Mouse (Mus musculus): Measurements from ENCODE around the gene Mapk10. TPM values are rescaled to one million over a fixed set of nuclear protein-coding genes. Genes with fewer than 3 reads are reported as not detected.

Gene Mapk10
- polyA plus RNA-seq, 1 experiment from 2014 or later: 0.32 TPM

GRCm38 (mm10) chr5:102904066-102904465 lies 307.1 kb downstream of the Mapk10 start:
- Histone ChIP-seq H3K4me2 (no peak overlapping the region), H3K4me3 (ENCODE audit: low read depth, low read length) (no peak overlapping the region), H3K4me1 (replicated peaks; ENCODE audit: control insufficient read depth, insufficient read depth, low read length) (no peaks in the 10 kb centered on the region), H3K27ac (ENCODE audit: low read depth, low read length) (no peak overlapping the region), H3K27me3 (replicated peaks; ENCODE audit: control insufficient read depth, insufficient read depth, low read length) (no peaks in the 10 kb centered on the region), H3K9me3 (ENCODE audit: control insufficient read depth, low read length) (no peaks in the 10 kb centered on the region), H3K9ac (ENCODE audit: low read depth, low read length) (no peak overlapping the region), H3K36me3 (ENCODE audit: control insufficient read depth, insufficient read depth, low read length) (no peaks in the 10 kb centered on the region)
- DNase-seq (ENCODE audit: low spot score) (no peak), ATAC-seq (replicated peaks; ENCODE audit: low FRiP score) (no peak)
- WGBS: 71% methylated on average over 12 of the region's 12 CpGs

GRCm38 (mm10) chr5:102903487-102903886 lies 307.6 kb downstream of the Mapk10 start:
- Histone ChIP-seq H3K9ac (ENCODE audit: low read depth, low read length) (no peak overlapping the region), H3K27ac (ENCODE audit: low read depth, low read length) (no peak overlapping the region), H3K4me1 (replicated peaks; ENCODE audit: control insufficient read depth, insufficient read depth, low read length) (no peaks in the 10 kb centered on the region), H3K4me2 (no peak overlapping the region), H3K9me3 (ENCODE audit: control insufficient read depth, low read length) (no peaks in the 10 kb centered on the region), H3K36me3 (ENCODE audit: control insufficient read depth, insufficient read depth, low read length) (no peaks in the 10 kb centered on the region), H3K4me3 (ENCODE audit: low read depth, low read length) (no peak overlapping the region), H3K27me3 (replicated peaks; ENCODE audit: control insufficient read depth, insufficient read depth, low read length) (no peaks in the 10 kb centered on the region)
- DNase-seq (ENCODE audit: low spot score) (no peak), ATAC-seq (replicated peaks; ENCODE audit: low FRiP score) (no peak)
- WGBS: 93% methylated on average over 9 of the region's 9 CpGs

GRCm38 (mm10) chr5:102901176-102901575 lies 310.0 kb downstream of the Mapk10 start:
- ATAC-seq (replicated peaks; ENCODE audit: low FRiP score): no peak
- Histone ChIP-seq H3K27me3 (replicated peaks; ENCODE audit: control insufficient read depth, insufficient read depth, low read length) (no peaks in the 10 kb centered on the region), H3K27ac (ENCODE audit: low read depth, low read length) (no peak overlapping the region), H3K36me3 (ENCODE audit: control insufficient read depth, insufficient read depth, low read length) (no peaks in the 10 kb centered on the region), H3K4me2 (no peak overlapping the region), H3K9me3 (ENCODE audit: control insufficient read depth, low read length) (no peaks in the 10 kb centered on the region), H3K4me3 (ENCODE audit: low read depth, low read length) (no peak overlapping the region), H3K9ac (ENCODE audit: low read depth, low read length) (no peak overlapping the region), H3K4me1 (replicated peaks; ENCODE audit: control insufficient read depth, insufficient read depth, low read length) (no peaks in the 10 kb centered on the region)
- no peak for DNase-seq (ENCODE audit: low spot score)
- WGBS: 72% methylated on average over 5 of the region's 5 CpGs

- no peak overlapping the region for H3K4me2 ChIP-seq
- no peak overlapping the region for H3K27ac ChIP-seq (ENCODE audit: low read depth, low read length)
- no peak overlapping the region for H3K4me3 ChIP-seq (ENCODE audit: low read depth, low read length)
- H3K4me1 ChIP-seq (replicated peaks; ENCODE audit: control insufficient read depth, insufficient read depth, low read length): no peaks in the 10 kb centered on the region
- H3K9me3 ChIP-seq (ENCODE audit: control insufficient read depth, low read length): no peaks in the 10 kb centered on the region
- DNase-seq (ENCODE audit: low spot score): no peak
- no peaks in the 10 kb centered on the region for H3K36me3 ChIP-seq (ENCODE audit: control insufficient read depth, insufficient read depth, low read length)
- H3K9ac ChIP-seq (ENCODE audit: low read depth, low read length): no peak overlapping the region
- ATAC-seq (replicated peaks; ENCODE audit: low FRiP score): no peak
- H3K27me3 ChIP-seq (replicated peaks; ENCODE audit: control insufficient read depth, insufficient read depth, low read length): no peaks in the 10 kb centered on the region
- 76% methylated on average over 6 of the region's 6 CpGs for WGBS
Measured at GRCm38 (mm10) chr5:102899680-102900215, 311.4 kb downstream of the Mapk10 start.

GRCm38 (mm10) chr5:102898301-102898700 lies 312.8 kb downstream of the Mapk10 start:
- 93% methylated on average over 4 of the region's 4 CpGs for WGBS
- no peak for ATAC-seq (replicated peaks; ENCODE audit: low FRiP score)
- Histone ChIP-seq H3K36me3 (ENCODE audit: control insufficient read depth, insufficient read depth, low read length) (no peaks in the 10 kb centered on the region), H3K4me2 (no peak overlapping the region), H3K4me3 (ENCODE audit: low read depth, low read length) (no peak overlapping the region), H3K9ac (ENCODE audit: low read depth, low read length) (no peak overlapping the region), H3K9me3 (ENCODE audit: control insufficient read depth, low read length) (no peaks in the 10 kb centered on the region), H3K27ac (ENCODE audit: low read depth, low read length) (no peak overlapping the region), H3K4me1 (replicated peaks; ENCODE audit: control insufficient read depth, insufficient read depth, low read length) (no peaks in the 10 kb centered on the region), H3K27me3 (replicated peaks; ENCODE audit: control insufficient read depth, insufficient read depth, low read length) (no peaks in the 10 kb centered on the region)
- no peak for DNase-seq (ENCODE audit: low spot score)

GRCm38 (mm10) chr5:102892226-102892625 lies 318.9 kb downstream of the Mapk10 start:
- no peak for ATAC-seq (replicated peaks; ENCODE audit: low FRiP score)
- no peak for DNase-seq (ENCODE audit: low spot score)
- Histone ChIP-seq H3K36me3 (ENCODE audit: control insufficient read depth, insufficient read depth, low read length) (no peaks in the 10 kb centered on the region), H3K27me3 (replicated peaks; ENCODE audit: control insufficient read depth, insufficient read depth, low read length) (no peaks in the 10 kb centered on the region), H3K4me1 (replicated peaks; ENCODE audit: control insufficient read depth, insufficient read depth, low read length) (no peaks in the 10 kb centered on the region), H3K4me2 (no peak overlapping the region), H3K9ac (ENCODE audit: low read depth, low read length) (no peak overlapping the region), H3K27ac (ENCODE audit: low read depth, low read length) (no peak overlapping the region), H3K9me3 (ENCODE audit: control insufficient read depth, low read length) (no peaks in the 10 kb centered on the region), H3K4me3 (ENCODE audit: low read depth, low read length) (no peak overlapping the region)
- WGBS: 89% methylated on average over 11 of the region's 11 CpGs

GRCm38 (mm10) chr5:102889163-102889488 lies 322.0 kb downstream of the Mapk10 start:
- H3K36me3 ChIP-seq (ENCODE audit: control insufficient read depth, insufficient read depth, low read length): no peaks in the 10 kb centered on the region
- no peak overlapping the region for H3K4me3 ChIP-seq (ENCODE audit: low read depth, low read length)
- H3K9ac ChIP-seq (ENCODE audit: low read depth, low read length): no peak overlapping the region
- no peaks in the 10 kb centered on the region for H3K9me3 ChIP-seq (ENCODE audit: control insufficient read depth, low read length)
- 79% methylated on average over 2 of the region's 2 CpGs for WGBS
- H3K27ac ChIP-seq (ENCODE audit: low read depth, low read length): no peak overlapping the region
- ATAC-seq (replicated peaks; ENCODE audit: low FRiP score) (no peak), DNase-seq (ENCODE audit: low spot score) (no peak)
- H3K4me1 ChIP-seq (replicated peaks; ENCODE audit: control insufficient read depth, insufficient read depth, low read length): no peaks in the 10 kb centered on the region
- H3K4me2 ChIP-seq: no peak overlapping the region
- H3K27me3 ChIP-seq (replicated peaks; ENCODE audit: control insufficient read depth, insufficient read depth, low read length): no peaks in the 10 kb centered on the region

- ATAC-seq (replicated peaks; ENCODE audit: low FRiP score) (no peak), DNase-seq (ENCODE audit: low spot score) (no peak)
- Histone ChIP-seq H3K4me2 (no peak overlapping the region), H3K27ac (ENCODE audit: low read depth, low read length) (no peak overlapping the region), H3K4me1 (replicated peaks; ENCODE audit: control insufficient read depth, insufficient read depth, low read length) (no peaks in the 10 kb centered on the region), H3K4me3 (ENCODE audit: low read depth, low read length) (no peak overlapping the region), H3K9ac (ENCODE audit: low read depth, low read length) (no peak overlapping the region), H3K36me3 (ENCODE audit: control insufficient read depth, insufficient read depth, low read length) (no peaks in the 10 kb centered on the region), H3K9me3 (ENCODE audit: control insufficient read depth, low read length) (no peaks in the 10 kb centered on the region), H3K27me3 (replicated peaks; ENCODE audit: control insufficient read depth, insufficient read depth, low read length) (no peaks in the 10 kb centered on the region)
- WGBS: 81% methylated on average over 14 of the region's 14 CpGs
Measured at GRCm38 (mm10) chr5:102888482-102889162, 322.5 kb downstream of the Mapk10 start.

GRCm38 (mm10) chr5:102875628-102876027 lies 335.5 kb downstream of the Mapk10 start:
- no peak for ATAC-seq (replicated peaks; ENCODE audit: low FRiP score)
- DNase-seq (ENCODE audit: low spot score): no peak

More at GRCm38 (mm10) chr5:102875628-102876027, 335.5 kb downstream of the Mapk10 start:
- Histone ChIP-seq H3K27ac (ENCODE audit: low read depth, low read length) (no peak overlapping the region), H3K9ac (ENCODE audit: low read depth, low read length) (no peak overlapping the region), H3K36me3 (ENCODE audit: control insufficient read depth, insufficient read depth, low read length) (no peaks in the 10 kb centered on the region), H3K4me3 (ENCODE audit: low read depth, low read length) (no peak overlapping the region), H3K27me3 (replicated peaks; ENCODE audit: control insufficient read depth, insufficient read depth, low read length) (no peaks in the 10 kb centered on the region), H3K9me3 (ENCODE audit: control insufficient read depth, low read length) (no peaks in the 10 kb centered on the region), H3K4me2 (no peak overlapping the region), H3K4me1 (replicated peaks; ENCODE audit: control insufficient read depth, insufficient read depth, low read length) (no peaks in the 10 kb centered on the region)
- WGBS: 54% methylated on average over 16 of the region's 16 CpGs

Measured in liver, embryonic 11.5 days (tissue).